Mouse (Mus musculus) C2C12 (cell line): Measurements from ENCODE around the gene Syt3. TPM values are rescaled to one million over a fixed set of nuclear protein-coding genes. Genes with fewer than 3 reads are reported as not detected.

Experiments used
- H3K27me3 ChIP-seq: one replicate; pipeline ENCODE4 v1.6.1; 2011; ENCODE audit not compliant: control insufficient read depth, insufficient read depth, insufficient read length
- H3K36me3 ChIP-seq: one replicate; pipeline ENCODE4 v1.6.1; 2011; ENCODE audit not compliant: control insufficient read depth, insufficient read depth
- H3K4me3 ChIP-seq: one replicate; pipeline ENCODE4 v1.5.1; 2011; ENCODE audit warnings: mild to moderate bottlenecking, control low read depth; ENCODE audit not compliant: poor library complexity, insufficient read depth, severe bottlenecking
- H3K79me2 ChIP-seq: one replicate; pipeline ENCODE4 v1.6.1; 2011; ENCODE audit not compliant: control insufficient read depth, insufficient read depth
- H3K79me3 ChIP-seq: one replicate; pipeline ENCODE4 v1.6.1; 2011; ENCODE audit warnings: low read depth, control low read depth
- H3ac ChIP-seq: one replicate; pipeline ENCODE3; 2011; ENCODE audit warnings: low read depth; ENCODE audit not compliant: control insufficient read depth, insufficient read length
- CEBPB ChIP-seq: IDR thresholded peaks from one replicate; pipeline ENCODE4 v1.6.1; 2011; ENCODE audit warnings: low read depth, mild to moderate bottlenecking, control low read depth, moderate library complexity
- CTCF ChIP-seq: IDR thresholded peaks from one replicate; pipeline ENCODE4 v1.5.1; 2011; ENCODE audit not compliant: control insufficient read depth, insufficient read depth, insufficient read length
- FOSL1 ChIP-seq: IDR thresholded peaks from one replicate; pipeline ENCODE4 v1.8.0; 2011; ENCODE audit warnings: mild to moderate bottlenecking, low read length; ENCODE audit not compliant: poor library complexity, insufficient read depth, severe bottlenecking
- MAX ChIP-seq: IDR thresholded peaks from one replicate; pipeline ENCODE4 v1.6.1; 2011; ENCODE audit warnings: mild to moderate bottlenecking, control low read depth
- MYOD1 ChIP-seq: IDR thresholded peaks from one replicate; pipeline ENCODE4 v1.6.1; 2011; ENCODE audit warnings: low read depth; ENCODE audit not compliant: control insufficient read depth, insufficient read length
- MYOG ChIP-seq: IDR thresholded peaks from one replicate; pipeline ENCODE4 v1.6.1; 2011; ENCODE audit not compliant: control insufficient read depth, insufficient read length; ENCODE audit errors: extremely low read depth
- USF1 ChIP-seq: IDR thresholded peaks from one replicate; pipeline ENCODE4 v1.6.1; 2011; ENCODE audit warnings: low read depth, mild to moderate bottlenecking, control low read depth, moderate library complexity
- polyA plus RNA-seq: library from polyadenylated mRNA; unstranded; fragments of >200 nt; fragmentation: generic; extraction: Trizol; gene quantifications from one replicate; pipeline ENCODE4 v1.2.1, GENCODE M21; 2012; ENCODE audit warnings: missing spikeins

Syt3 gene
- polyA plus RNA-seq, 1 experiment, result not detected

DNA sequence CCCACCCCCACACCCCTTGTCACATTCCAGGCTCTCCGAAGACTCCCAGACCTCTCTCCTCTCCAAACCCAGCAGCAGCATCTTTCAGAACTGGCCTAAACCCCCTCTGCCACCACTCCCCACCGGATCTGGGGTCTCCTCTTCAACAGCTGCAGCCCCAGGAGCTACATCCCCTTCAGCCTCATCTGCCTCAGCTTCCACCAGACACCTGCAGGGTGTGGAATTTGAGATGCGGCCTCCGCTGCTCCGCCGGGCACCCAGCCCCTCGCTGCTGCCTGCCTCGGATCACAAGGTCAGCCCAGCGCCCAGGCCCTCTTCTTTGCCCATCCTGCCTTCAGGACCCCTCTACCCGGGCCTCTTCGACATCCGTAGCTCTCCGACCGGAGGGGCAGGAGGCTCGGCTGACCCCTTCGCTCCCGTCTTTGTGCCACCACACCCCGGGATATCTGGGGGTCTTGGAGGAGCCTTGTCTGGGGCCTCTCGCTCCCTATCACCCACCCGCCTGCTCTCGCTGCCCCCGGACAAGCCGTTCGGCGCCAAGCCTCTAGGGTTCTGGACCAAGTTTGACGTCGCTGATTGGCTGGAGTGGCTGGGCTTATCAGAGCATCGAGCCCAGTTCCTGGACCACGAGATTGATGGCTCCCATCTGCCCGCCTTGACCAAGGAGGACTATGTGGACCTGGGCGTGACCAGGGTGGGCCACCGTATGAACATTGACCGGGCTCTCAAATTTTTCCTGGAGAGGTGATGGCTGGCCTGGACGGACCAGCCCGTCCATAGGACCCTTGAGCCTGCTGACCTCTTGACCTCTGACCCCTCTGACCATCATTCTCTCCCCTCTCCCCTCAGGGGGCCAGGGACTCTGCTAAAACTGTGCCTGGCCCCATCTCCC, 27.1 kb upstream of the Syt3 start:
- Histone ChIP-seq H3K4me3 (no peak overlapping the region), H3K79me3 (no peaks in the 10 kb centered on the region), H3K36me3 (no peaks in the 10 kb centered on the region), H3K79me2 (no peaks in the 10 kb centered on the region), H3K27me3 (peaks cover 87% of the 10 kb centered on the region), H3ac (no peak overlapping the region)
- TF ChIP-seq USF1, result no peak
- TF ChIP-seq MYOD1, result no peak
- TF ChIP-seq CEBPB, result no peak
- TF ChIP-seq MAX, result no peak
- no peak for TF ChIP-seq MYOG
- TF ChIP-seq CTCF, result no peak
- TF ChIP-seq FOSL1, result no peak

DNA sequence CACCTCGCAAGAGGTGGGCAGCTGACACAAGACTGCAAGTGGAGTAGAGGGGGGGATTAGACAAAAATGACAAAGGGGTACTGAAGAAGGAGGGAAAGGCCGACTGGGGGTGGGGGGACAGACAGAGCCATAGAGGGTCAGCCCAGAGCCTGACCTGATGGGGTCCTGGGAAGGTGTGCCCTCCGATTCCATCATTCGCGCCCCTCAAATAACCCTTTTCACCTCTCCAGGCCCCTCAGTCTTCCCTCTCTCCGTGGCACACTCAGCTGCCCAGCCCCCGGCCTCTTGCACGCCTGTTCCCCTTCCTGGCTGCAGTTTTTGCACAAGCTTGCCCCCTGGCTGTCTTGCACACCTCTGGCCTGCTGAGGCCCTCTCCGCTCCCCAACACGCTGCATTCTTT, 26.4 kb upstream of the Syt3 start:
- no peak overlapping the region for H3K4me3 ChIP-seq
- TF ChIP-seq CEBPB, result no peak
- no peak for TF ChIP-seq CTCF
- TF ChIP-seq FOSL1, result no peak
- no peak for TF ChIP-seq MAX
- no peak for TF ChIP-seq MYOG
- TF ChIP-seq USF1, result no peak
- H3K27me3 ChIP-seq, result peaks cover 84% of the 10 kb centered on the region
- no peaks in the 10 kb centered on the region for H3K36me3 ChIP-seq
- H3K79me2 ChIP-seq, result no peaks in the 10 kb centered on the region
- no peak overlapping the region for H3ac ChIP-seq
- no peaks in the 10 kb centered on the region for H3K79me3 ChIP-seq

DNA sequence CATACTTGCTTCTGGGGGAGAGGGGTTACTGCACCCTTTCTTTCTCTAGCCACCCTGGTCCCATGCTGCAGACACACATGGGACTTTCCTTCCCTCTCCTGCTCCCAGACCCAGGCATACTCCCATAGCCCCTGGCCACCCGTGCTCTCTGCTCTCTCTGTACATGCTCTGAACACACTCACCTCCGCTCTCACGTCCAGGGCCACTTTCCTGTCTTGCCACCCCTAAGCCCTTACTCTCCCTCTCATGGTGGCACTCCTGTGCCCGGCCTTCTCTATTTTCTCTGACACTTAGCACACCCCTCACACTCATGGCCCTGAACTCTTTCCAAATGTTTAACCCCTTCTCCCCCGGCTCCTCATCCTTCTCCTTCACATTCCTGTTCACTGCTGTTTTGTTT, 25.9 kb upstream of the Syt3 start:
- Histone ChIP-seq H3K79me3 (no peaks in the 10 kb centered on the region), H3K79me2 (no peaks in the 10 kb centered on the region), H3K27me3 (peaks cover 84% of the 10 kb centered on the region), H3K4me3 (no peak overlapping the region), H3ac (no peak overlapping the region), H3K36me3 (no peaks in the 10 kb centered on the region)
- TF ChIP-seq MYOD1 (no peak), MYOG (no peak), CEBPB (no peak)

DNA sequence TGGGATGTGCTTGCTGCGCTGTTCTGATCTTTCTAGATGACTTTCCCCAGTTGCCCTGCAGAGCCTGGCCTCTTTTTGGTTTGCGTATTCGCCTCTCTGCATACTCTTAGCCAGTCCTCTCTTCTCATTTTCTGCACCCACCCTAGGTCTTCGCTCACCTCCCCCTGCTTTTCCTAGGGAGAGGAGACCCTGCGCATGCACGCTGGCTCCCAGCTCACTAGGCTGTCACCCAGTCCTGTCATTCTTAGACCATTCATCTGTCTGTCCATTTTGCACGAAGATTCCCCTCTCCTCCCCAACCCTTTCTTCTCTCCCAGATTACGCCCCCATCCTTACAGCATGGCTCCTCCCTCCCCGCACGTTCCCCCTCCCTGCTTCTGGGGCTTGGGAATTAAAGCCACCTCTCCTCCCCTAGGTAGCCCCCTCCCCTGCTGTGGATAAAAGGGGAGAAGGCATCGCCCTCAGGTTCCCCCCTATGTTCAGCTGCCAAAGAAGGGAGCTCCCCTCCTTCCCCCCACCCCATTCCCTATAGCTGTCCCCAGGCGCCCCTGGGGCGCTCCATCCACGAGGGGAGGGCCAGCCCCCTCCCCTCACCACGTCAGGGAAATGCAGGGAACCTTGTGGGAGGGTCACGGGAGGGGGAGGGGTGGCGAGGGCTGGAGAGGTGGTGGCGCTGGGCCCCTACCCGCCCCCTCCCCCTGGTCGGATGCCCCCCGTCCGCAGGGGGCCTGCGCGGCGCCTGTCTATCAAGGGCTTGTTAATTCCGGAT, 24.8 kb upstream of the Syt3 start:
- Histone ChIP-seq H3K79me2 (no peaks in the 10 kb centered on the region), H3K4me3 (no peak overlapping the region), H3K79me3 (no peaks in the 10 kb centered on the region), H3K27me3 (peaks cover 77% of the 10 kb centered on the region), H3K36me3 (no peaks in the 10 kb centered on the region), H3ac (no peak overlapping the region)
- TF ChIP-seq MAX (no peak), CEBPB (no peak), MYOG (no peak), USF1 (no peak), CTCF (no peak), MYOD1 (no peak), FOSL1 (no peak)

DNA sequence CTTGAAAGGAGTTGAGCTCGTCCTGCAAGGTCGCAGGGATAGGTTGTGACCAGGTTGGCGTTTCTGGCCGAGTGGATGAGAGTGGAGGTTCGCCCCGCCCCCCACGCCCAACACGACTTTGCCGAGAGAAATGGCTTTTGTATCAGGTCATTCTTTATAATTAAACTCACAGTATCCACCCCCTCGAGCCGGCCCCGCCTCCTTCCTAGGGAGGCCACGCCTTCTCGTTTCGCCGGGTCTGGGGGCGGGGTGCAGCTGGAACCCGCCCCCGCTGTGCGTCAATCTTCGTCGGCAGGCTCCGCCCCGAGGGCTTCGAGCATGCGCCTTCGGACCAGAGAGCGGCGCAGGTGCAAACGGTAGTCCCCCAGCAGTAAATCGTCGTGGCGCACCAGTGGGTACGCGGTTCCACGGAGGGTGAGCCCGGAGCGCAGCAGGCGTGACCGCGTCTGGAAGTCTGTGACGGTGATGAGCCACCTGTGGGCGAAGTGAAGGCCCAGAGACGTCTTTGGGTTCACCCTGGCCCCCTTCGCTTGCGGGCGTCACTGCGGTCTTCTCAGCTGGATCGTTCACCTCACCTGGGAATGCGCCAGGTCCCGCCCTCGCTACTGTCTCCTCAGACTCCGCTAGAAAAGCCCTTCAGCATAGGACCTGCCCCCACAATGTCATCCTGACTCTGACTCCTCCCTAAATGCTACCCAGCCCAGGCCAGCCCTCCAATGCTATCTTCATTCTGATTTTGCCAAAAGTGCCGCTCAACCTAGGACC, 23.8 kb upstream of the Syt3 start:
- Histone ChIP-seq H3K4me3 (no peak overlapping the region), H3ac (no peak overlapping the region), H3K27me3 (peaks cover 73% of the 10 kb centered on the region), H3K79me2 (no peaks in the 10 kb centered on the region), H3K79me3 (no peaks in the 10 kb centered on the region), H3K36me3 (no peaks in the 10 kb centered on the region)
- no peak for TF ChIP-seq USF1
- TF ChIP-seq CEBPB, result no peak
- TF ChIP-seq FOSL1, result no peak
- no peak for TF ChIP-seq MYOG
- TF ChIP-seq MAX, result no peak

DNA sequence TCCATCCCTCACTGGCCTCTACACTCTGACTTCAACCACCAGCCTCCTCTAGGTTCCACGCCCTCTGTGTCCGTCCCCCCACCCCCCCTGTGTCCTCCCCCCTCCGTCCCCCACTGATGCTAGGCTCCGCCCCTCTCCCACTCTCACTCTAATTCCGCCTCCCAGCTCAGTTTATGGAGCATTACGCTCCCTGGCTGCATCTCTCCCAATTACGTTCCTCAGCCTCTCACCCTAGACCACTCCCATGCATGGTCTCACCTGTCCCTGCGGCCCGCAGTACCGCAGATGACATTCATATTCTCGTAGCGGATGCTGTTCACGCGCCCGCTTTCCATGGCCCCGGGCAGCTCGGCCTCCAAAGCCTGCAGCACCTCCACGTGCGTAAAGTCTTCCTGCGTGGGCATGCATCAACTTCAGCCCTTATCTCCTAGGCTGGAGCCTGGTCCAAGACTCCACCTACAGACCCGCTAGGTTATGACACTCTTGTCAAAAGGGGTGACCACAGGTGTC, 23.1 kb upstream of the Syt3 start:
- TF ChIP-seq MYOD1 (no peak), MAX (no peak), CEBPB (no peak), MYOG (no peak), CTCF (no peak), USF1 (no peak), FOSL1 (no peak)
- Histone ChIP-seq H3K79me3 (no peaks in the 10 kb centered on the region), H3K79me2 (no peaks in the 10 kb centered on the region), H3ac (no peak overlapping the region), H3K36me3 (no peaks in the 10 kb centered on the region), H3K4me3 (no peak overlapping the region), H3K27me3 (peaks cover 66% of the 10 kb centered on the region)
